Mouse (Mus musculus) cerebellum, adult (tissue): ENCODE measurements at regions not wholly inside any gene's neighbourhood (a gene's known extent, or its start where the extent isn't known, plus 50 kb on each side); places are given as distances from the start of the nearest gene placed in this dataset.

Source experiments
- ATAC-seq: cut with Nextera tagmentation; 2 replicates; pipeline ENCODE4 v1.9.2; 2017; ENCODE audit warnings: mild to moderate bottlenecking, moderate library complexity, mixed read lengths; ENCODE audit not compliant: insufficient number of reproducible peaks, low FRiP score, low TSS enrichment

DNA sequence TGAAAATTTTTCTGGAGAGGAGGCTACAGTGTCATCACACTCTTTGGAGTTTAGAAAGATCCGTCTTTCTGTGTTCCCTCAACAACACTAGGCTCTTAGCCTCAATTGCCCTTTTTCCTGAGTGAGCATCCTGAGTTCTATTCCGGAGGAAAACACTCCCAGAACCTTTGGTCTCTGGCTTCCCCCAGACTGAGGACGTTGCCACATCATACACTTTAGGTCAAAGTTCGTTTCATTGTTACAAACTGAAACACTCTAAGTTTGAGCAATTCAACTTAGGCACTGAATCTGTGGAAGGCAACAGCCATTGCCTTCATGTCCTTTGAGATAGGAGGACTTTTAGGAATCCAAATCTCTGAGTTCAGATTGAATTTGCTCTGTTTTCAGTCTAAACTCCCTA lies 85.0 kb downstream of the Arl4a start:
- no peak for ATAC-seq

DNA sequence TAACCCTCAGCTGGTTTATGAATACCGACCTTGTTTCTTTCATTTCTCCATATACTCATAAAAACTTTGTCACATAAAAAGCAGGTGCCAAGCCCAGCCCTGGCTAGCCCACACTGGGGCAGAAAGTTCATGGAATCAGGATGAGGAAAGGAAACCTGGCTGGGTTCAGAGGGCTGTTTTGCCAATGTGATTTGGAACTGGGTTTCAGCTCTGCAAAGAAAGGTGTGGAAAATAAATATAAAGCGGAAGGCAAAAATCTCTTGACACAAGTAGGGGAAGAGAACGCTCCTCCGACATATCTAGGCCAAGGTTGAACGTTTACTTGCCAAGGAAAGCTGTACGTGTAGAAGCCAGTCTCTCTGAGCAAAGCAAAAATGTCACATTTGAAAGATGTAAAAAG lies 85.9 kb downstream of the Arl4a start:
- ATAC-seq: no peak

GRCm38 (mm10) chr12:39950270-39950801 lies 87.5 kb downstream of the Arl4a start:
- ATAC-seq: peak; percentile 42; the same call in 1 of the 2 replicates

DNA sequence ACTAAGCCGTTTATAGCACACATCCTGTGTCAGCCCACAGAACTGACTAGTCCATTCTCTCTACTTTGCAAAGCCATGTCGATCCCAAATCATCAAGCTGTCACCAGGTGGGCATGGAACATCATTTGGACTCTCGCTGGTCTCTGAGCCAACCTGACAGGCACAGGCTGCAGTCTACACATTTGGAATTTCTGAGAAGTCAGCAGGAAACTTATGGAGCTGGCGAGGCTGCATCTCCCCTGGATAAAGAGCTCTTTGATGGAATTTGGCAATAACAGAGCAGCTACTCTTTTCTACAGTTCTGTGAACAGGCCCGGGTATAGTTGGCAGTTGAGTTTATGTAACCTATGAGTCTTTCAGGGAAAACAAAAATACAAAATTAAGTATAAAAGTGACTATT lies 94.9 kb downstream of the Arl4a start:
- ATAC-seq: no peak

GRCm38 (mm10) chr12:39941162-39941561 lies 96.7 kb downstream of the Arl4a start:
- ATAC-seq: no peak

DNA sequence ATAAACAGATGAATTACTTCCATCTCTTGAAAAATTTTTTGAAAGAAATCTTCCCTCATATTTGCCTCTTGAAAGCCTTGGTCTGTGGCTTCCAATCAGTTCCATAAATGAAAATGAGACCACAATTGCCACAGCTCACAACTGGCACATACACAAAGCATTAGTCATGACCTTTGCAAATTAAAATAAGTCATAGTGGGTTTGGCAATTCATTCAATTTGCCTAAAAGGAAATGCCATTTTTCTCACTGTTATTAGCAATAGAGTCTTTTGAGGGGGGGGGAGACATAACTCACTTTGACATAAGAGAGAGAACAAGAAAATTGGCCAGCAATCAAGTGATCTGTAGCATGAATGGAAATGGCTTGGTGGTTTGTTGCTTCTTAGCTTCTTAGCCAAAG lies 98.8 kb downstream of the Arl4a start:
- ATAC-seq: no peak

- ATAC-seq: no peak
Measured at GRCm38 (mm10) chr12:39938211-39938610, 99.6 kb downstream of the Arl4a start.

DNA sequence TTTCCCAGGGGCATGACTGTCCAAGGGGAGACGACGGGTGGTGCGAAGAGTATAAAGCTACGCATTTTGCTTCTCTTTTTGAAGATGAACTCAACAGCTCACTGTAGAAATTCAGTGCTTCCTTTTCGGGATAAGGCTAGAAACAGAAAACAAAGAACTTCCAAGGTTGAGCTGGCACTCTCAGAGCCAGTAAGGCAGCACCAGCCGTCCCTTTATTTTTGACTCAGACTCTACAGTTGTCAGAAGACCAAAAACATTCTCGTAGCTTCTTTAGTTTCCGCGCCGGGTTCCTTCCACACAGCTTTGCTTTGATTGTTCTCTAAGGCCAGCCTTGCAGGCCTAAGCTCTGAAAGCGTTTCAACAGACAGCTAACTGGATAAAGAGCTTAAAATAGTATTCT lies 101.5 kb downstream of the Arl4a start:
- no peak for ATAC-seq

- no peak for ATAC-seq
Measured at GRCm38 (mm10) chr12:39935775-39936174, 102.0 kb downstream of the Arl4a start.

DNA sequence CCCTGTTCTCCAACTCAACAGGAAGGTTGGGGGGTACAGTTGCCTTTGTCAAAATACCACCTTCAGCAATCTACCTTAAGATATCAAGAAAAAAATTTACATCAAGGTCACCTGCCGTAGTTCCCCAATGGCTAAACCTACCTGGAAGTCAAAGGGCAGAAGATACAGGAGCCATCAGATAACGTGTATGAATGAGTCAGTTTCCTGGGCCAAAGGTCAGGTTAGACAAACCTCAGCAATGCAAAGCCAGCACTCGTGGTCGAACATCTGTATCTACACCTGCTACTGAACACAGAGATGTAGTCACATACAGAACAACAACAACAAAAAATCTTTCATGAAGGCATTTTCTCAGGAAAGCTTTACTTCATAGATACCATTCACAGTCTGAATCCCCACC lies 102.9 kb downstream of the Arl4a start:
- ATAC-seq: no peak

GRCm38 (mm10) chr12:39931251-39931650 lies 106.6 kb downstream of the Arl4a start:
- no peak for ATAC-seq

- no peak for ATAC-seq
Measured at GRCm38 (mm10) chr12:39927902-39928301, 109.9 kb downstream of the Arl4a start.

- ATAC-seq: no peak
Measured at GRCm38 (mm10) chr12:39927014-39927413, 110.8 kb downstream of the Arl4a start.

GRCm38 (mm10) chr12:39921481-39921880 lies 116.3 kb downstream of the Arl4a start:
- no peak for ATAC-seq

- ATAC-seq: peak; percentile 68
Measured at GRCm38 (mm10) chr12:39920466-39920913, 117.3 kb downstream of the Arl4a start.

- no peak for ATAC-seq
Measured at GRCm38 (mm10) chr12:39919909-39920308, 117.9 kb downstream of the Arl4a start.

DNA sequence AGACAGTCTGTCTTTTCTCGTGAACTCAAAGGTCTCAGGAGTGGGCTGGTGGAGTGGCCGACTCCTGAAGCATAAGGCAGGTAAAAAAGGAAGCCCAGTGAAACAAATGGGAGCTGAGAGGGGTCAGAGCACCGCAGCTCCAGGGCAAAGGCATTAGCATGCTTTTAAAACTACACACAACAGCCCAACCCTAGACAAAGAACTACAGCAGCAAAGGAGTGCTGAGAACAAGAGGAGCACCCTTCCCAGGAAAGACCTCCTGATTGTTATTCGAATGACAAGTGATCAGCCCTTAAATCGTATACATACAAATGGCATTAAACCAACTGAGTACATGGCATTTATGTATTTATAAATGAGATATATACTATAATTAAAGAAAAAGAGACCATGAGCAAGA lies 149.3 kb downstream of the Arl4a start:
- no peak for ATAC-seq

GRCm38 (mm10) chr12:39885366-39885765 lies 152.5 kb downstream of the Arl4a start:
- ATAC-seq: no peak

GRCm38 (mm10) chr12:39880309-39880708 lies 157.5 kb downstream of the Arl4a start:
- ATAC-seq: no peak

DNA sequence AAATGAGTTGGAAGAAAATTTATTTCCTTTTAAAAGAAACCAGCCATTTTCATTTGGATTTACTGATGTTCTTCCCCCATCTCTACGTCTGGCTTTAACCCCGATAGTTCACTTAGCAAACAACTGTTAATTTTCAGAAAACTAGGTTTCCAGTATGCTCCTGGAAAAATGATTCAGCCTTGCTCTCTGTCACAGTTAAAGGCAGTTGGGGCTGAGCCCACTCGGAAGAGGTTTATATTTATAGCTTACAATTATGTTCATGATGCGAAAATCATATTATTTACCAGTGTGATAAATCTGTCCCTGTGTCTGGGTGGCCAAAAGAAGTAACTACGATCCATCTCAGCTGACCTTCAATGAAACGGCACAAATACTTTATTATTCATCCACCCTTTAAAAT lies 163.9 kb downstream of the Arl4a start:
- ATAC-seq: no peak

DNA sequence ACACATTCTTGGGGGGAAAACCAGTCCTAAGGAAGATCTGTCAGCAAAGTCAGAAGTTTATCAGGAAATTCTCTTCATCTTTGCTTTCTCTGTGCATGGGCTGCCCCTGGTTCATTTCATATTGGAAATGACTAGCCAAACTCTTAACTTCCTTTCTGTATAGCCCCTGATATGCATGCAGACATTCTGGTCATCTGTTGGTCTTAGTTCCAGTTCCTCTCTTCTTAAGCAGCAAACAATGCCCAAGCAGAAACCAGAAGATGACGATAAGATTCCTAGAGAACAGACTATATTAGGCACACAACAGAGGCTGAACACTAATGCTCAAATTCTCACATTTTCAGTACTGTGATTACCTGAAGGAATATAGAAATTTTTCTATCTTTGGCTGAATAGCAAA lies 176.0 kb downstream of the Arl4a start:
- ATAC-seq: no peak

GRCm38 (mm10) chr12:39851610-39852009 lies 186.2 kb downstream of the Arl4a start:
- ATAC-seq: no peak
